Mouse (Mus musculus): ENCODE measurements at regions not wholly inside any gene's neighbourhood (a gene's known extent, or its start where the extent isn't known, plus 50 kb on each side); places are given as distances from the start of the nearest gene placed in this dataset.

DNA sequence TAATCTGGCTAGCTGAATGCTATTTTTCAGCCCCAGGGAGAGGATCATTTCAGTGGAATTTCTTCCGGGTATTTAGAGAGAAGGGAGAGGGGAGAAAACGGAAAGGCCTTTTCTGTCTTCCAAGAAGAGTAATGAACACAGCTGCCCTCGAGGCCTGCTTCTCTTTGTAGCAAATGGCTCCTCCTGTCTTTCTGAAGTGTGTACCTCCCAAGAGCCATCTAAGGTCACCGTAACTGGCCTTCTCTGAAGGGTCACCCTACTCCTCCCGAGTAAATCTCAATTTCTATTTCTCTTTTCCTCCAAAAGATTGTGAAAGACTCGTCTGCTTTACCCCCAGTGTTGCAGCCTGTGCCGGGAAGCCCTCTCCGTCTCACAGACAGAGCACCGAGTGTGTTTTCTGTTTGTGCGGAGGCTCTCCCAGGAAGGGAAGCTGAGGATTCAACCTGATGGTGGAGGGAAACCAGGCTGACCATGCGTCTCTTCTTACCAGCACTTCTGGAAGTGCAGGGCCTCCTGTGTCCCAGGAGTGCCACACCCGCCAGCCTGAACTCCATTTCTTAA, 80.6 kb downstream of the Tmx1 start:
- TF ChIP-seq CTCF (IDR thresholded peaks at IDR 0.05; ENCODE audit: control insufficient read depth, insufficient read depth, insufficient read length) (no peak), MAX (IDR thresholded peaks at IDR 0.05) (no peak), MYOD1 (IDR thresholded peaks at IDR 0.05; ENCODE audit: control insufficient read depth, insufficient read length, low read depth) (no peak), CEBPB (IDR thresholded peaks at IDR 0.05; ENCODE audit: low read depth) (no peak)

Data from C2C12 (cell line).